In the genomic region with DNA sequence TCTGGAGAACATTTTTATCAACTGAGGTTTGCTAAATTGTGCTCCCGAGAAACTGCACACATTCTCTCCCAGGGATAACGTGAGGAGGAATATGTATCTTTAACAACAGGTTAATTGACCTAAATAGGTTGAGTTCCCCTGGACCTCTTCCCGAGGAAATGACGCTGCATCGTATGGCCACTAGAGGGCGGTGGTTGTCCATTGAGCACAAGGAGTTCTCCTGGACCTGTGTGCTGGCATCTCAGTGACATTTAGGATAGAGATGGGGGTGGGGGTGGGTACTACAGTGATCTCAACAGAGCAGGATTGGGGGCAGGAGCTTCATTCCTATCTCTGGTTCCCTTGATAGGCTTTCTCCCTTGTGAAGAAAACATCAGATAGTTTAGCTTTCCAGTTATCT, we compare ENCODE assay signal across 8 mouse cellular contexts. TPM values are rescaled to one million over a fixed set of nuclear protein-coding genes. Genes with fewer than 3 reads are reported as not detected.
DNase-seq lines count a peak whose midpoint lies in the region; ATAC-seq lines count a peak whose summit lies in the region.

No protein-coding gene starts in this region.

- no peak for ATAC-seq in forebrain, embryonic 15.5 days (replicated peaks)

- no peaks in the 10 kb centered on the region for H3K27me3 ChIP-seq in forebrain, embryonic 10.5 days (ENCODE audit: poor library complexity, severe bottlenecking)
- H3K27me3 ChIP-seq in forebrain, embryonic 15.5 days, result no peaks in the 10 kb centered on the region

- 31% methylated on average over 6 of the region's 6 CpGs for WGBS in forebrain, embryonic 10.5 days
- WGBS in forebrain, embryonic 15.5 days, result 30% methylated on average over 6 of the region's 6 CpGs

- no peak overlapping the region for H3K4me2 ChIP-seq in forebrain, embryonic 15.5 days (replicated peaks)

- H3K9ac ChIP-seq in forebrain, embryonic 15.5 days (replicated peaks), result no peak overlapping the region

- peak; percentile 43 for DNase-seq in forebrain, embryonic 10.5 days (ENCODE audit: extremely low spot score, low spot score)
- peak; percentile 22 for DNase-seq in ovary, postnatal 10 days (ENCODE audit: low spot score)
- no peak for DNase-seq in ovary, adult 18-20 months (ENCODE audit: low spot score)
- DNase-seq in cerebellum, adult 8-10 months, result peak; percentile 37
- DNase-seq in heart, postnatal 4 days, result peak; percentile 70
- peak; percentile 57 for DNase-seq in lung, postnatal 10 days
- peak; percentile 27 to 73 for DNase-seq in spleen, postnatal 4 days (ENCODE audit: low spot score in 2 of 2)

- H3K9me3 ChIP-seq in forebrain, embryonic 10.5 days, result peaks cover 4% of the 10 kb centered on the region
- no peaks in the 10 kb centered on the region for H3K9me3 ChIP-seq in forebrain, embryonic 15.5 days

- no peaks in the 10 kb centered on the region for H3K36me3 ChIP-seq in forebrain, embryonic 10.5 days (replicated peaks)
- no peaks in the 10 kb centered on the region for H3K36me3 ChIP-seq in forebrain, embryonic 15.5 days

- no peak overlapping the region for H3K27ac ChIP-seq in forebrain, embryonic 10.5 days
- no peak overlapping the region for H3K27ac ChIP-seq in forebrain, embryonic 15.5 days (replicated peaks)

- H3K4me3 ChIP-seq in forebrain, embryonic 10.5 days, result no peak overlapping the region
- H3K4me3 ChIP-seq in forebrain, embryonic 15.5 days, result no peak overlapping the region

- H3K4me1 ChIP-seq in forebrain, embryonic 10.5 days, result no peaks in the 10 kb centered on the region
- no peaks in the 10 kb centered on the region for H3K4me1 ChIP-seq in forebrain, embryonic 15.5 days

RNA-seq across cellular contexts. Expression of a gene that starts 32.3 kb away (rescaled TPM):
- polyA plus RNA-seq in forebrain, embryonic 10.5 days (2016; fragmentation: Nextera tagmentation; extraction: Ambion mirVana), result 37.9 and 39.3 TPM in 2 replicates
- polyA plus RNA-seq in forebrain, embryonic 15.5 days (2015; fragmentation: Nextera tagmentation; extraction: Ambion mirVana), result 73.6 and 75.8 TPM in 2 replicates
- total RNA-seq in heart, postnatal 4 days (2021), result 10 to 100 TPM; 10.1 to 12.8 TPM
